Mouse (Mus musculus): ENCODE measurements around the gene Uqcr10. TPM values are rescaled to one million over a fixed set of nuclear protein-coding genes. Genes with fewer than 3 reads are reported as not detected.

Uqcr10 gene
- polyA plus RNA-seq, 1 experiment from 2014 or later: 783 TPM

DNA sequence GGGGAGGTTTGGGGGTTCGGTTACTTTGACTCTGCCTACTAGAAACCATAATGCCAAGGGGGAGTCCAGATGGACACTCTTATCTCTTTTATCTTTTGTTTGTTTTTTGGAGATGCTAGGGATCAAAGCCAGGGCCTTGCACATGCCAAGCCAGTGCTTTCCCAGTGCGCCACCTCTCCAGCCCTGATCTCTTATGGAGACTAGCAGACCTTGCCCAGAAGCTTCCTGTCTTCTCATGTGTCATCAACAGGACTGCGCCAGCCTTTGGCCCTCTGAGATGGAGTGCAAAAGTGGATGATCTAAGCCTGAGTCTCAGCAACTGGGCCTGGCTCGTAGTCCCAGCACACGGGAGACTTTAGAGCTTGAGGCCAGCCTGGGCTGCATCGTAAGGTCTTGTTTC is 28.4 kb downstream of the Uqcr10 start:
- H3K9ac ChIP-seq (replicated peaks; ENCODE audit: low read depth): no peak overlapping the region
- no peak overlapping the region for H3K4me3 ChIP-seq (ENCODE audit: low read depth, low read length)
- WGBS: 76% methylated on average over 6 of the region's 6 CpGs
- TF ChIP-seq EP300 (IDR thresholded peaks at IDR 0.05): no peak
- no peak for TF ChIP-seq CTCF (IDR thresholded peaks at IDR 0.05)
- DNase-seq (ENCODE audit: low spot score) (no peak), ATAC-seq (no peak)
- H3K9me3 ChIP-seq (ENCODE audit: low read length): no peaks in the 10 kb centered on the region
- no peaks in the 10 kb centered on the region for H3K4me1 ChIP-seq (ENCODE audit: insufficient read depth, low read depth, low read length)
- no peak overlapping the region for H3K27ac ChIP-seq (ENCODE audit: low read length)
- H3K4me2 ChIP-seq (replicated peaks; ENCODE audit: low read depth, low read length): no peak overlapping the region
- 0 out of 2 replicates have a peak, but pooled peaks cover 6% of the 10 kb centered on the region for H3K36me3 ChIP-seq (ENCODE audit: insufficient read depth, low read length)
- H3K27me3 ChIP-seq (replicated peaks; ENCODE audit: insufficient read depth, low read length): no peaks in the 10 kb centered on the region

DNA sequence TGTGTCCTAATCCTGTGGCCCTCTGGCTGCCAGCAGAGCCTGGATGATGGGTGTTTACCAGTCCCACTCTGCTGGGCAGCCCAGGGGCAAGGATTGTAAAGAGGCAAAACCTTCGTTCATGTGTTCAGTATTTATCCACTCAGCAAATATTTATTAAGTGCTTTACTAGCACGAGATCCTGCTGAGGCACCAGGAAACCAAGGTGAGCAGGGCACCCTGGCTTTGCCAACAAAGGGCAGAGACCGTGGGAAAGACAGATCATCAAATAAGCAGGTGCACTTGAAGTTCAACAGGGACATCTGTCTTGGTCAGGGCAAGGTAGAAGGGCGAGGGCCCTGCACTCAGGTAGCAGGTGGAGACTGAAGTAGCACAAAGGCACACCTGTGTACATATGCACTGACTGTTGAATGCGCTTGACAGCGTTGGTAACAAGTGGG is 29.0 kb downstream of the Uqcr10 start:
- no peaks in the 10 kb centered on the region for H3K9me3 ChIP-seq (ENCODE audit: low read length)
- 58% methylated on average over 6 of the region's 6 CpGs for WGBS
- no peaks in the 10 kb centered on the region for H3K4me1 ChIP-seq (ENCODE audit: insufficient read depth, low read depth, low read length)
- ATAC-seq: peak; percentile 68
- H3K4me3 ChIP-seq (ENCODE audit: low read depth, low read length): no peak overlapping the region
- H3K9ac ChIP-seq (replicated peaks; ENCODE audit: low read depth): no peak overlapping the region
- 0 out of 2 replicates have a peak, but pooled peaks cover 6% of the 10 kb centered on the region for H3K36me3 ChIP-seq (ENCODE audit: insufficient read depth, low read length)
- no peak for TF ChIP-seq CTCF (IDR thresholded peaks at IDR 0.05)
- no peak for TF ChIP-seq EP300 (IDR thresholded peaks at IDR 0.05)
- no peaks in the 10 kb centered on the region for H3K27me3 ChIP-seq (replicated peaks; ENCODE audit: insufficient read depth, low read length)
- H3K4me2 ChIP-seq (replicated peaks; ENCODE audit: low read depth, low read length): no peak overlapping the region
- peak; percentile 58 for DNase-seq (ENCODE audit: low spot score)
- no peak overlapping the region for H3K27ac ChIP-seq (ENCODE audit: low read length)

DNA sequence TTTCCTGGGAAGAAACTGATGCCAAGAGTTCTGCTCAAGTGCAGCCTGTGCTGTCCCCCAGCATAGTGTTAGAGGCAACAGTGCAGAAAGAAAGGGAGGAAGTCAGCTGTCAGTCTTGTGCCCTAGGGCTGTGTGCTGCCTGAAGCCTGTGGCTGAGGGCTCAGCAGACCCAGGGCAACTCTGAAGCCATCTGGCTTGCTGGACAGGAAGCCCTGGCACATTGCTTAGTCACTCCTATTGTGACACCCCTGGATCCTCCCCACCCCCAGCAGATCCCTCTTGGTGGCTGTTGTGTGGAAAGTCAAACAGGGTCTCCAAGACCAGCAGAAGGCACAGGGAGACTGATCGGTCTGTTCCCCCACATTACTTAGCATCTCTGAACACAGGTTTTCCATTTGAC is 29.5 kb downstream of the Uqcr10 start:
- TF ChIP-seq CTCF (IDR thresholded peaks at IDR 0.05) (no peak), EP300 (IDR thresholded peaks at IDR 0.05) (no peak)
- WGBS: 81% methylated on average over 1 of the region's 1 CpGs
- H3K4me2 ChIP-seq (replicated peaks; ENCODE audit: low read depth, low read length): no peak overlapping the region
- ATAC-seq (peak; percentile 68), DNase-seq (ENCODE audit: low spot score) (peak; percentile 45)
- H3K4me1 ChIP-seq (ENCODE audit: insufficient read depth, low read depth, low read length): no peaks in the 10 kb centered on the region
- H3K9me3 ChIP-seq (ENCODE audit: low read length): no peaks in the 10 kb centered on the region
- H3K27ac ChIP-seq (ENCODE audit: low read length): no peak overlapping the region
- no peak overlapping the region for H3K4me3 ChIP-seq (ENCODE audit: low read depth, low read length)
- H3K27me3 ChIP-seq (replicated peaks; ENCODE audit: insufficient read depth, low read length): no peaks in the 10 kb centered on the region
- no peak overlapping the region for H3K9ac ChIP-seq (replicated peaks; ENCODE audit: low read depth)
- H3K36me3 ChIP-seq (ENCODE audit: insufficient read depth, low read length): 0 out of 2 replicates have a peak, but pooled peaks cover 6% of the 10 kb centered on the region

DNA sequence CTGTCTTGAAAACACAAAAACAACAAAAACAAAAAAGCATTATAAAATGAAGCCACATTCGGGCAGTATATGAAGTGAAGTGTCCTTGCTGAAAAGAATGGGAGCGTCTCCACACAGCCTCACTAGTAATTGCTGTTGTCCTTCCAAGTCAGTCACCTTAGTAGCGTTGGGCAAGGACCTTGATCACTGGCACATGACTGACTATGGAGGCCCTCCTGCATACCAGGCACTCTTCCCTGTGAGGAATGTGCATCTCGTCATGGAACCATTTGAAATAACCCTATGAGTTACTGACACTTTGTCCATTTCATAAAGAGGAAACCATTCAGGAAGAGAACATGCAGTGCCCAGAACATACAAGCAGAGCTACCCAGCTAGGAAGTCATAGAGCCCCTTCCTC is 32.4 kb downstream of the Uqcr10 start:
- ATAC-seq: no peak
- Histone ChIP-seq H3K4me1 (ENCODE audit: insufficient read depth, low read depth, low read length) (no peaks in the 10 kb centered on the region), H3K9me3 (ENCODE audit: low read length) (no peaks in the 10 kb centered on the region), H3K36me3 (ENCODE audit: insufficient read depth, low read length) (0 out of 2 replicates have a peak, but pooled peaks cover 4% of the 10 kb centered on the region), H3K9ac (replicated peaks; ENCODE audit: low read depth) (no peak overlapping the region), H3K4me2 (replicated peaks; ENCODE audit: low read depth, low read length) (no peak overlapping the region), H3K27me3 (replicated peaks; ENCODE audit: insufficient read depth, low read length) (no peaks in the 10 kb centered on the region), H3K27ac (ENCODE audit: low read length) (no peak overlapping the region), H3K4me3 (ENCODE audit: low read depth, low read length) (no peak overlapping the region)
- no peak for DNase-seq (ENCODE audit: low spot score)
- 76% methylated on average over 4 of the region's 4 CpGs for WGBS
- TF ChIP-seq EP300 (IDR thresholded peaks at IDR 0.05) (no peak), CTCF (IDR thresholded peaks at IDR 0.05) (no peak)

DNA sequence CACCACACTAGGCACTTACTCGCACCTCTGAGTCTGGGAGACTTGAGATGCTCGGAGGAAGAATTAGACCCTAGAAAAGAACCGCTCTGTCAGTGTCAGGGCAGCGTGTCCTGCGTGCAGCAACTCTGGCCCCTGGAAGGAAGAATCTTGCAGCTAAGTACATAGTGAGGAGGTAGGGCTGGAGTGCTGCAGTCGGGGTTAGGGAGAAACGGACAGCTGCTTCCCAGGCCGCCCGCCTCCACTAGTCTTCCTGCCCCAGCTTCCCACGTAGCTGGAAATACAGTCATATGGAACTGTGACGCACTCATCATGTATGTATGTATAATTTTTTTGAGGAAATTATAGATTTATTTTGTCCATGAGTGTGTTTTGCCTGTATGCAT is 41.7 kb downstream of the Uqcr10 start:
- 80% methylated on average over 11 of the region's 11 CpGs for WGBS
- H3K27me3 ChIP-seq (replicated peaks; ENCODE audit: insufficient read depth, low read length): no peaks in the 10 kb centered on the region
- DNase-seq (ENCODE audit: low spot score) (no peak), ATAC-seq (no peak; the same call in 1 of the 2 replicates)
- H3K9me3 ChIP-seq (ENCODE audit: low read length): no peaks in the 10 kb centered on the region
- no peak overlapping the region for H3K4me2 ChIP-seq (replicated peaks; ENCODE audit: low read depth, low read length)
- H3K4me3 ChIP-seq (ENCODE audit: low read depth, low read length): no peak overlapping the region
- H3K27ac ChIP-seq (ENCODE audit: low read length): no peak overlapping the region
- no peaks in the 10 kb centered on the region for H3K4me1 ChIP-seq (ENCODE audit: insufficient read depth, low read depth, low read length)
- TF ChIP-seq CTCF (IDR thresholded peaks at IDR 0.05) (no peak), EP300 (IDR thresholded peaks at IDR 0.05) (no peak)
- H3K9ac ChIP-seq (replicated peaks; ENCODE audit: low read depth): no peak overlapping the region
- H3K36me3 ChIP-seq (ENCODE audit: insufficient read depth, low read length): 0 out of 2 replicates have a peak, but pooled peaks cover 14% of the 10 kb centered on the region

DNA sequence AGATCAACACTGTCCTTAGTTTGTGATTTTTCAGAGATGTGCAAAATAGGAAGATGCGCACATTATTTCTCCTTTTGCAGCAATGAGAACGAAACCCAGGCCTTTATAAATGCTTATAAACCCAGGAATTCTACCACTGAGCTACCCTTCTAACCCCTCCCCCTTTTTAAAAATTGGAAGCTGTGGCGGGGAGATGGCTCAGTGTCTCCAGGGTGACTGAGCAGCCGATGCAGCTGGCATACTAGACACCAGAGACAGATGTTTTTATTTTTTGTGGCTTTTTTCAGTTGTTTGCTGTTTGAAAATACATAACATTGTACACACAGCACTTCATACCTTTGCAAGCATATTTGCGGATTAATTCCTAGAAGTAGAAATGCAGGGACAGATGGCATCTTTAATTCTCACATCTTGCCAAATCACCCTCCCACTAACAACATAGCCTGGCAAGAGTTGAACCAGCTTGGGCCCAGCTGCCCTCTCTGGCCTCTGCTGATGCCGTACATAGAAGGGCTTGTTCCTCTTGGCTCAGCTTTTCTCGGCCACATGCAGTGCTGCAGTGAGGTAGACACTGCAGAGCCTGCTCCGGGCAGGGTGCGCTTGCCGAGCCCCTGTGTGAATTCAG is 42.2 kb downstream of the Uqcr10 start:
- H3K9me3 ChIP-seq (ENCODE audit: low read length): no peaks in the 10 kb centered on the region
- no peak overlapping the region for H3K9ac ChIP-seq (replicated peaks; ENCODE audit: low read depth)
- 73% methylated on average over 10 of the region's 10 CpGs for WGBS
- no peak overlapping the region for H3K4me3 ChIP-seq (ENCODE audit: low read depth, low read length)
- 0 out of 2 replicates have a peak, but pooled peaks cover 14% of the 10 kb centered on the region for H3K36me3 ChIP-seq (ENCODE audit: insufficient read depth, low read length)
- ATAC-seq (peak; percentile 80), DNase-seq (ENCODE audit: low spot score) (peak; percentile 52)
- TF ChIP-seq CTCF (IDR thresholded peaks at IDR 0.05): no peak
- peak; percentile 14; the same call in 1 of the 2 replicates for TF ChIP-seq EP300 (IDR thresholded peaks at IDR 0.05)
- no peak overlapping the region for H3K27ac ChIP-seq (ENCODE audit: low read length)
- no peaks in the 10 kb centered on the region for H3K4me1 ChIP-seq (ENCODE audit: insufficient read depth, low read depth, low read length)
- H3K4me2 ChIP-seq (replicated peaks; ENCODE audit: low read depth, low read length): no peak overlapping the region
- H3K27me3 ChIP-seq (replicated peaks; ENCODE audit: insufficient read depth, low read length): no peaks in the 10 kb centered on the region
